Mouse (Mus musculus): Measurements from ENCODE around the gene Bola3.

DNA sequence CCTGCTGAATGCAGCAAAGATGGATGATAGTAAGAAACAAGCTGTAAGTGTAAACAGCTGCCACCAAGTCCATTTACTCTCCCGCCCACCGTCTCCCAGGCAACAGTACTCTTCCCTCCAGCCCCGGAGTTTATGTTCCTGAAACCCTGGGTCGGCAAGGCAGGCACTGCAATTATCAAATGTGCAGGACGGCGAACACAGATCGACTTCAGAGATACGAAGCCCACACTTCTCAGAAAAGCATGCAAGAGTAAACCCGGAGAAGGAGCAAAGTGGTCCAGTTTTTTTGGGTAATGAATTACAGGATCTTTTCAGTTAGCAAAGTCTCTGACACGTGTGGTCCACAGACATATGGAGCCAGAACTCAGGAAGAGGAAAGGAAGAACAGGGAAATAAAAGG lies 32.9 kb upstream of the Bola3 start:
- TF ChIP-seq GATA1 (IDR thresholded peaks at IDR 0.05; ENCODE audit: borderline replicate concordance, low read length) (no peak), FLI1 (IDR thresholded peaks at IDR 0.05; ENCODE audit: low read length) (no peak)

Measured in megakaryocyte, embryonic 14.5 days (primary cell).